Mouse (Mus musculus) hindlimb bud, embryonic 11.5 days (tissue): ENCODE measurements around the gene Cbx2.

Experiments
- DNase-seq: peaks from one replicate; pipeline ENCODE4 v3.0.0-alpha.2; 2012; ENCODE audit warnings: low read depth, low spot score; ENCODE audit errors: extremely low spot score

Gene Cbx2

GRCm38 (mm10) chr11:119056301-119057211 lies 33.8 kb downstream of the Cbx2 start:
- no peak for DNase-seq

DNA sequence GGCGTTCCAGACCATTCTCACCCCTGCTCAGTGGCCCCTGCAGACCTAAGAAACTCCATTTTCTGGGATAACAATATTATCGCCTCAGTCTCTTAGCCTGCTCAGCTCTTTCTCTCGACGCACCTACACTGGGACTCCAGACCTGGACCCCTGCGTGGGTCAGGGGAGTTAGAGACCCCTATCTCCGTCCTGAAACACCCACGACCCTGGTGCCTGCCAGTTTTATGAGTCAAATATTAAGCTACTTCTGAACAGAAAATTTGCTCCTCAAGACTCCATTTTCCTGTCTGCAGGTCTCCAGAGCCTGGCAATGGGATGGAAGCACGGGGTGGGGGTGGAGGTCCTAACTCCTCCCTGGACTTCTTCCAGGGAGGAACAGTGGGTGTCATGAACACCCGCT lies 34.5 kb downstream of the Cbx2 start:
- no peak for DNase-seq

DNA sequence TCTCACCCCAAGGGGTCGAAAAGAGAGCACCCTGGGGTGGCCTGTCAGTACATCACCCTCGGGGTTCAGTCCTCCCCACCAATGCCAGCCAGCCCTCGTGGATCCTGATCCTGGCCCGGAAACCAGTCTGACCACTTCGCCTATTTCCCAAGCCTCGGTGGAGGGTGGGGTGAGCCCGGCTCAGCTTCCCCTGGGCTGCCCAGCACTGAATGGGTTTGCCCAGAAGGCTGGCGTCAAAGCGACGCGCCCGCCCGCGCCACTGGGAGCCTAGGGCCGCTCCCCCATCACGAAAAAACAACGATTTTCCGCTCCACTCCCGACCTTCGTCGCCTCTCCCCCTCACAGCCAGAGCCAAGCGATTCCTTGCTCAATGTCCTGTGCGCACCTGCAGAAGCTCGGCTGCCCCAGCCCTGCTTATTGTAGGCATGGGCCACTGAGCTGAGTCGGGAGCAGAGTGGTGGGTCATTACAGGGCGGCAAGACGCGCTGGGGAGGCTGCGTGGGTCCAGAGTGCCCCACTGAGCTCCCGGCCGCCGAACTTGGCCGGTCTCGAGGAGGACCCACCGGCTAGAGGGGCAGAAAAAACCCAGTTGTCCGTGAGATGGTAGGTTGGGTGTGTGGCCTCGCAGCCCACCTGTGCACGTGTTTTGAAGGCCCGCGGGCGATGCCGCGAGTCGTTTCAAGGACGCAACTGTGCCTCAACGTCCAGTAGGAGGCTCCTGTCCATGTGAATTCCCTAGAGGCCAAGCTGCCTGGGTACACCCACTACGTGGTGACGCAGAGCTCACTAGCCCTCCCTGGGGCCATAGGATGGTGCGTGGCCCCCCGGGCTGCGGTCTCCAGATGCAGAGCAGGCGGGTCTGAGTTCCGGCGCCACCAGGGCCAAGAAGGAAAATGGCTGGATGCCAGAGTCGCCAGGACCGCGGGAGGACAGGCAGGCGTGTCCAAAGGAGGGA lies 35.6 kb downstream of the Cbx2 start:
- no peak for DNase-seq

GRCm38 (mm10) chr11:119059256-119059655 lies 36.5 kb downstream of the Cbx2 start:
- DNase-seq, result no peak

DNA sequence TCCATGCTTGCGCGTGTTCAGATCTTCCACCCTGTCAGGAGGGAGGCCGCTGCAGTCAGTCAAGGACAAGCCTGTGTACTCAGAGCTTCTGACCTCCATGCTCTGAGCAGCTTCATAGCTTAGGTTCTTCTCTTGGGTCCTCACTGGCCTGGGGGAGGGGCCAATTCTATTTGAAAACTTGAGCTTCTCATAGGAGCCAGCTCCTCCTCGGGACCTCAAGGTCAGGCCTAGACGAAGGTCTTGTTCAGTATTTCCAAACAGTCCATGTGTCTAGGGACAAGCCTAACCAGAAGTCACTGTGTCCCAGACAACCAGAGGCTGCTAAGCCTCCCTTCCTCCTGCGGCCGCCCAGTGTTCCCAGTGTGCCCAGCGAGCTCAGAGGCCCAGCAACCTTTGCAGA lies 44.1 kb downstream of the Cbx2 start:
- DNase-seq, result no peak

DNA sequence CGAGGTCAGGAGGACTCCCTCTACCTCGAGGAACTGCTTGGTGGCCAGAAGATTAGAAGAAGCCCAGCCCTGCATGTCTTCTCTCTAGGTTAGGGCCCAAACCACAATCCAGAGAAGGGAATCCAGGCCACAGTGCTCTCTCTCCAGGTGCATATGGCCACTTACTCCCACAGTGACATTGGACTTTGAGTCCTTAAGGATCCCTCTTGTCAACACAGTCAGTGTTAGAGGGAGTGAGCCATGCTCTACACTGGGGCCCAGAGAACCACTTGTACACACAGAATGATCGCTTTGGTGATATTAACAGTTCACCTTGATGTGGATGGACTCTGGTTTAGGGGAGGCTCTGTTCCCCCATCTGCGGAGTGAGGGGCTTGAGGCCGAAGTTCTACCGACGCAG lies 49.5 kb downstream of the Cbx2 start:
- no peak for DNase-seq

DNA sequence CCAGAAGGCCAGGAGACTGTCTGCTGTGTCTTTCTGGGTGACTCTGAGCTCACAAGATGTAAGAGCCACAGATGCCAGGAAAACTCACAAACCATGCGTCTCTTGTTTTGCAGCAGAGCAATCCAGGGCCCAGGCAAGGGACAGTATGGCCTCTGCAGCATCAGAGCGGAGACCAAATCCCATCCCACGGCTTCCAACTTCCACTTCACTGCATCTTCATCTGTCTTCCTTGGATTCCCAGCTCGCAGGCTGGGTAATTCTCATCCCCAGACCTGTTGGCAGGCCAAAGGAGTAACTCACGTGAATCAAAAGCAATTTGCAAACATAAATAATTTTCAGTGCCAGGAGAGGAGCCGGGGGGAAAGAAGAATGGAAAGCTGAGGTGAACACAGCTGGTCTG lies 50.2 kb downstream of the Cbx2 start:
- no peak for DNase-seq

- no peak for DNase-seq
Observed at GRCm38 (mm10) chr11:119073876-119074433, 51.2 kb downstream of the Cbx2 start.

DNA sequence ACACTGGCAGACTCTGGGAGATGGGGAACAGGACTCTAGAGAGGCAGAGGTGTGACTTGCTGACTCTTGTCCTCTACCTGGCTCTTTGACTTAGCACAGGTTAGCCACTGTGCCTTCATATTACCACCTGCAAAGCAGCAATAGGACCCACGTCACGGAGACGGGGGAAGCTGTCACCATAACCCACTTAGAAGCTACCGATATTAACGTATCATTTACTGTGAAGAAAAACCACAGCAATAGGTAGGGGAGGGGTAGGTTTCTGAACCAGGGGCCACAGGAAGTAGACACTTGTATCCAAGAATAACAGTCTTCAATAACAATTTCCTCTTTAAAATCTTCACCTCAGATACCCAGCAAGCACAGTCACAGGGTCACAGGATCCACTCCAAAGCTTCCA lies 53.0 kb downstream of the Cbx2 start:
- no peak for DNase-seq

DNA sequence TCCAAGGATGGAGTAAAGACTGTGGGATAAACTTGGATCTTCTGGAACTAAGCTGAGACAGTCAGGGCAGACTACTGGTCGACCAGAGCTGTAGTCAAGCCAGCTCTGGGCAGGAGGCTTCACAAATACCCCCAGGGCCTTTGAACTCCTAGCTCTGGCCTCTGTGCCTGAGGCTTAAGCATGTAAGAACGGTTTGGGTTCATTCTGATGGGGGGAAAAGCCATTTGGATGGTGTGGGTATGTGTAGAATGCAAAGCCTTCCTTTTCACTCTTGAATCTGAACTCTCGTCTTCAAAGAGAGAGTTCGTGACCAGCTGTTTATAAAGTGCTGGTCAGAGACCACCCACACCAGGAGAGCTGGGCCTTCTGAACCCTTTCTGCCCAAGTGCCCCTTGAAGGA lies 55.0 kb downstream of the Cbx2 start:
- no peak for DNase-seq

- DNase-seq, result no peak
Observed at GRCm38 (mm10) chr11:119078691-119079444, 56.1 kb downstream of the Cbx2 start.

DNA sequence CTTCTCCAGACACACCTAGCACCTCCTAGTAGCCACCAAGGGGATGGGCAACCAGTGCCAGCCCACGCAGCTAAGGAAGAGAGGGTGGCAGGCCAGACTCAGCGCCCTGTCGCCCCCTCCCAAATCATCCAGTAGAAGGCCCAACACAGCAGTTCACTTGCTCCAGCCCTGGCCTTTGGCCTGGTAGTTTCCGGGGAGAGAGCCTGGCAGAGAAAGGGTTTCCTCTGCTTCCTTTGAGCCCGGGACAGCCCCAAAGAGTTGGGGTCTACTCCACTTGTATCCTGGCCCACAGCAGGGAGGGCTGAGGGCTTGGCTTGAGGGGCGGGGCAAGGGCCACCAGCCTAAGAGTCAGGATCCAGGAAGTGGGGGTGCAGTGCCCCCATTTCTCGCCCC lies 56.7 kb downstream of the Cbx2 start:
- no peak for DNase-seq

GRCm38 (mm10) chr11:119080461-119081147 lies 57.8 kb downstream of the Cbx2 start:
- DNase-seq, result no peak
